Mouse (Mus musculus) stomach, postnatal 0 days (tissue): ENCODE results near the gene Borcs7.

Experiments used
- CTCF ChIP-seq: IDR thresholded peaks from 2 replicates; pipeline ENCODE4 v1.5.1; 2016; ENCODE audit warnings: antibody characterized with exemption, low read depth, mild to moderate bottlenecking, moderate library complexity
- EP300 ChIP-seq: optimal IDR thresholded peaks from 2 replicates; pipeline ENCODE3; 2016; ENCODE audit warnings: antibody characterized with exemption

DNA sequence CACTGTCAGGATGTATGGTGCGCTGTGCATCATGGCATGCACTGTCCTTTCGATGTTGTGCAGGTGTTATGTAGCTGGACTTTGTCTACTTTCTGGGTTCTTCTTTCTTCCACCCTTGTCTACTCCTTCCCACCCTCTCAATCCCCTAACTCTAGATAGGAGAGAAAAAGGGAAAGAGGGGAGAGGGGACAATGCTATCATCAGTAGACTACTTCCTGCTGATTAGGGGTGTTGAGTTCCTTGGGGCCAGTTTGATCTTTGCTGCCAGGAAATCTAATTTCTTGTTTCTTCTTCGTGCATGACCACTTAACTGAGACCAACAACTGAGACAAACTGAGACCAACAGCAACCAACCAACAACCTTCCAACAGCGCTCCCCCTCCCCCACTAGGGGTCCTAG, 20.9 kb downstream of the Borcs7 start:
- TF ChIP-seq CTCF (no peak), EP300 (no peak)
